Mouse (Mus musculus) brain, adult 2 months (tissue): Measurements from ENCODE around the gene Cryba1.
"Not testable (repeated sequence)": the region's sequence is repeated elsewhere in the genome, so short reads cannot be mapped to it uniquely, and the experiment has no call there.

ENCODE experiments used
- DNase-seq: peaks from one replicate; pipeline ENCODE4 v3.0.0; 2011; ENCODE audit warnings: low read depth, low spot score

Cryba1 gene

GRCm38 (mm10) chr11:77725183-77725582, at the start of gene Cryba1:
Cryba1 (minus strand) TSS chr11:77725283.
- no peak for DNase-seq

DNA sequence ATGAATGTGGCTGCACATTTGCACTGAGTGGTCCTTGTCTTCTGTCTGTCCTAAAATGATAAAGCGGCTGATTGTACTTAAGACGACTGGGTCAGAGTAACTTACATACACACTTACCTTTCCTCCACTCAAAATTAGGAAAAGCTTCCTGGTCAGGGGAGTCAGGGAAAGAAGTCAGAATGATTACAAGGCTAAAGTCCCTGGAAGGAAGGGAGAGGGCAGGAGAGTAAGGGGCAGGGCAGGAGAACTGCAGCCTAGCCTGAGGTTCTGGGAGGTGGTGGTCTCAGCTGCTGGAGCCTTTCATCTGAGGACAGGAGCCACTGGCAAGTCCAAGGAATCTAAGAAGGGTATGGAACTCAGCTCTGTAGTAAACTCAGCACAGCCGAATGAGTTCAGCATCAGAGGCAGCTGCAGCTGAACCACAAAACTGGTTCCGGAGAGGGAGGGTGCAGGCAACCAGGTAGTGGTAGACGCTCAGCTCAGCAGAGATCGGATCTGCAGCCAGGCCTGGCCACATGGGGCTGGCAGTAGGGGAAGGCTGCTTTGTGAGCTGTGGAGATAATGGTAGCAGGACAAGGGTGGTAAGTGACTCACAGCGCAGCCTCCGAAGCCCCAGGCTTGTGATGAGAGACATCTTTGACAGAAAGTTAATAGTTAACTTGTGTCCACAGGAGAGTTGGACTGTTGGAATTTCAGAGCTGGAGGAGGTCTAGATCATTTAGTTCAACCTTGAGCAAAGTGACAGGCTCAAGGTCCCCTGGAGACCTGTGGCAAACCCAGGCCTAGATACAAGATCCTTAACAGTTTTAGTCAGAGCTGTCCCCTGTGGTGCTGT, 47.0 kb upstream of the Cryba1 start:
- DNase-seq = no peak

DNA sequence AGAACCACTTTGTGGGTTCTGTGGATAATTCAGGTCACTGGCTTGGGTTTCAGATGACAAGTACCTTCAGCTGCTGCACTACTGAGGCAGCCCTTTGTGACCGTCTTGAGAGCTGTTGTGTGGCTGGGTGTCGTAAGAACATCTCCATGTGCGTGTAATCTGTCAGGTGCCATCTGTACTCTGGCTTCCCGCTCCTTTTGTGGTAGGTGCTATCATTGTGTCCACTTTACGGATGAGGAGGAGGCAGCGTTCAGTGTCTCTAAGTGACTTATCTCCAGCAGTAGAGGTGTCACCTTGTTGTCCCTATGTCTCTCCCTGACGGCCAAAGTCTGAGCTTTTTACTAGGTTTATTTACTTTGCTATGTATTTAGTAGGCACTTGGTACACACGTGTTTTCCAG, 45.3 kb upstream of the Cryba1 start:
- no peak for DNase-seq

GRCm38 (mm10) chr11:77769496-77769895, 44.4 kb upstream of the Cryba1 start:
- no peak for DNase-seq

GRCm38 (mm10) chr11:77766351-77767001, 41.4 kb upstream of the Cryba1 start:
- peak; percentile 80 for DNase-seq

DNA sequence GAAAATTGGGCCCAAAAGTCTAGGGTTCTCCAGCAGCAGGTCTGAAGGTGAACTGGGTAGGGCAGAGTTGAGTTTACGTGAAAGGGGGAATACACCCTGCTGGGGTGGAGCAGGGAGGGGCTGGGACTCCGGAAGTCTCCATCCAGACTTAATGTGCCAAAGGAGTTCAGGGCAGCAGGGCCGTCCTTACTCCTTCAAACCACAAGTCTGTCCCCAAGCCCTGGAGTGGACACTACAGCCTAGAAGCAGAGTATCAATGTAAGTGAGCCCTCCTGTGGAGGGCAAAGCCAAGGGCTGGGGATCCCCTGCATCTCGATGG, 40.3 kb upstream of the Cryba1 start:
- DNase-seq = peak; percentile 14

DNA sequence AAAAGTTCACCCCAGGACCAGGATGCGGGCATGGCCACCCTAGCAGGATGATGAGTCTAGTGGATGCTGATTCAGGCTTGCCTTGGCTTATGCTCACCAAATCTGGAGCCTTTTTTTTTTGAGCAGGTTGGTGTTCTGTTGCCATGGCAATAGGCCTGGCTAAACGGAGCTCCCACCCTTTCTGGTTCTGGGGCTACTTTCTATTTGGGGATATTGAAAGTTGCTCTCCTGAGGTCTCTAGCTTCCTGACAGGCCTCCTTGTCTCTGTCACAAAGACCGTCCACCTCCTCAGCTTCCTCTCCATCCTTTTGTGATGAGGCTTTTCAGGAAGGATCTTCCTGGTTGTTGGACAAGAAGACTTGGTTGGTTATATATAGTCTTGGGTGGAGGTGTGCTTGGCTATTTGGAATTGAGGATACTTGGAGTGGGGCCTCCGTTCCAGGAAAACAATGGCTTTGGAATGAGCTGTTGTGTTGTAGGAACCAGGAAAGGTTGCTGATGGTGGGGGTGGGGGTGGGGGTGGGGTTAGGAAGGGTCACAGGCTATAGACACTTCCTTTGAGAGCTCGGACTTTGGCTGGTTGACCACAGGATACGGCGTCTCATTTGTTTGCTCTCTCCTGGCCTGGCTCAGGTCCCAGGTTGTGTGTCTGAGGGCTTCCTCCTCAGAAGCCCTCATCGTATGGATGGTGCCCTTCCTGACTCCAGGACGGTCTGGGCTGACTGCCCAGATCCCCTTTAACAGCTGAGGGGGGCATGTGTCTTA, 39.8 kb upstream of the Cryba1 start:
- DNase-seq = peak; percentile 88

DNA sequence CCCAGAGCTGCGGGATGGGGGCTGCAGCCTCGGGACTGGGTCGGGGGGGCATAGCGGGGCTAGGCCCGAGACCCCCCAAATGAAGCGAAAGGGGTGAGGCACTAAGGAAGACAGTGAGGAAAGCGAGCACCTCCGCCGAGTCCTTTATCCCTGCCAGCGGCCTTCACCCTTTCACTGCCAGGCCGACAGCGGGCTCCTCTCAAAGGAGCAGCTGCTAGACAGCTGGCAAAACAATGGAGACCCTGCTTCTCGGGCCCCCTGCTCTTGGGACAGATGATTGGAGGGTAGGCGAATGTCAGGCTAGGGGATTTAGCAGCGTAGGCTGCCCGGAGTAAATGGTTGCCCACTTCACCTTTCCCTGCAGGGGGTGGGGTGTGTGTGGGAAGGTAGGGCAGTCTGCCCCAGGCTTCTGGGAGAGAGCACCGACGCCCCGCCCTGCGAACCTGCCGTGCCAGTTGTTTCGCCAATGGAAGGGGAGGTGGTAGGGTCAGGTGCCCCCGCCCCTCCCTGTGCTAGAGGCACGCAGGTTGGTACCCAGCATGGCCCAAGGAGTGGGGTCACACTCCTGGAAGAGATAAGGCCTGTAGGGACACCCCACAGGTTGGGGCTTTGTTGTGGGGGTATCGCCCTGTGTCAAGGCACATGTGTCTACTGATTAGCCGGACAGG, 38.7 kb upstream of the Cryba1 start:
- DNase-seq = peak; percentile 60

- peak; percentile 86 for DNase-seq
Observed at GRCm38 (mm10) chr11:77762783-77763672, 37.9 kb upstream of the Cryba1 start, which contains the start of gene Myo18a. Myo18a (plus strand) TSS chr11:77763246.

- DNase-seq = no peak
Observed at GRCm38 (mm10) chr11:77760031-77760430, 34.9 kb upstream of the Cryba1 start.

DNA sequence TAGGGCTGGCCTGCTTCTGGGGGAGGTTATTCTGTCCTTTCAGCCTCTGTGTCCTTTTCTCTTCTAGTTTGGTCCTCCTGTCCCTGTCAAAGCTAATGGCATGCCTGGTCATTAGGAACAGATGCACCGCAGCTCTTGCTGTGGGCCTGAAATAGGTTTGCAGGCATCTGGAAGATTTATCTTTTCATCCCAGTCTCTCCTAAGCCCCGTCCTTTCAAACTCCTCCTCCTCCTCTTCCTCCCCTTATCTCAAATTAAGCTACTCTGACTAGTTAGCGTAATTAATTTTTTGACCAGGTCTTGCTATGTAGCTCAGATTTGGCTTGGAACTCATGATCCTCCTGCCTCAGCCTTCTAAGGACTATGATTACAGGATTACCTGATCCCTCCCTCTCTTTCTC, 28.4 kb upstream of the Cryba1 start:
- DNase-seq = no peak

GRCm38 (mm10) chr11:77752525-77752924, 27.4 kb upstream of the Cryba1 start:
- DNase-seq = no peak

DNA sequence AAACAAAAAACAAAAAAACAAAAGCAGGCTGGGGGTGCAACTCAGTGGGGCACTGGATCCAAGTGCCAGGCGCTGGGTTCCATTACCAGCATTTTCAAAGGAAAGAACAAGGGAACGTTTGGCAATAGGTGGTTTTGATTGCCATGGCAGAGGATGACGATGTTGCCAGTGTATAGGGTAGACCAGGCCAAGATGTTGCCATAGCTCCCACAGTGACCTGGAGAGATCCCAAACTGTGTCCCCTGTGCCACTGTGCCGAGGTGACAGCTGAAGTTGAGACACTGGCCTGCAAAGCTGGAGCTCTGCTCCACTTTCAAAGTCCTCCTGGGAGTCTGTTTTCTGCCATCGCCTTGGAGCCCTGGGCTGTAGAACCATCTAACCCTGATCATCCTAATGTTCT, 23.9 kb upstream of the Cryba1 start:
- no peak for DNase-seq

DNA sequence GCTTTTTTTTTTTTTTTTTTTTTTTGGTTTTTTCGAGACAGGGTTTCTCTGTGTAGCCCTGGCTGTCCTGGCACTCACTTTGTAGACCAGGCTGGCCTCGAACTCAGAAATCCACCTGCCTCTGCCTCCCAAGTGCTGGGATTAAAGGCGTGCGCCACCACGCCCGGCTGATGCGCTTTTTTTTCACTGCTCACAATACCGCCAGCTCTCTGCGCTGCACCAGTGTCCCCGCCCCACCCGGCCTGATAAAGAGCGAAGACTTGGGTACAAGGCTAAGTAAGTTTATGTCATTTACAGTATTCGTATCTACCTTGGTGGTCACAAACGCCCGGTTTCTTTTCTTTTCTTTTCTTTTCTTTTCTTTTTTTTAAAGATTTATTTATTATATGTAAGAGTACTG, 22.0 kb upstream of the Cryba1 start:
- not testable (repeated sequence) for DNase-seq

GRCm38 (mm10) chr11:77746652-77747051, 21.6 kb upstream of the Cryba1 start:
- no peak for DNase-seq

- DNase-seq = peak; percentile 45
Observed at GRCm38 (mm10) chr11:77743966-77744365, 18.9 kb upstream of the Cryba1 start.

- DNase-seq = no peak
Observed at GRCm38 (mm10) chr11:77738555-77738954, 13.5 kb upstream of the Cryba1 start.

GRCm38 (mm10) chr11:77737289-77737688, 12.2 kb upstream of the Cryba1 start:
- DNase-seq = peak; percentile 91

DNA sequence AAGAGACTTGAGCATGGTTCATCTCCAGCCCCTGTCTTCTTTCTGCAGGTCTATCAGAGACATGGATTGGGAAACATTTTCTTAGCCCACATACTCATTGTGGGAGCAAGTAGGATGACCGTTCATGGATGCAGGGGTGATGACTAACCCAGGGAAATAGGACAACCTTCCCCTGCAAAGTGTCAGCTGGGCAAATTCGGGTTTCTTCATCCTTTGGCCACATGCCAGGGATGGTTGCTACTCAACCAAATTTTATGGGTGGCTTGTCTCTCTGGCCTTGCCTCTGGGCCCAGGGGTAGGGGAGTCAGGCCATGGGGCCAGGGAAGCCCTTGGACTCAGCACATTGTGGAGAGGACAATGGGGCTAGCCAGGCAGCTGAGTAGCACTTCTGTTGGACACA, 3.5 kb upstream of the Cryba1 start:
- DNase-seq = peak; percentile 8

GRCm38 (mm10) chr11:77724766-77725165, 317 bp downstream of the Cryba1 start:
- DNase-seq = peak; percentile 8

DNA sequence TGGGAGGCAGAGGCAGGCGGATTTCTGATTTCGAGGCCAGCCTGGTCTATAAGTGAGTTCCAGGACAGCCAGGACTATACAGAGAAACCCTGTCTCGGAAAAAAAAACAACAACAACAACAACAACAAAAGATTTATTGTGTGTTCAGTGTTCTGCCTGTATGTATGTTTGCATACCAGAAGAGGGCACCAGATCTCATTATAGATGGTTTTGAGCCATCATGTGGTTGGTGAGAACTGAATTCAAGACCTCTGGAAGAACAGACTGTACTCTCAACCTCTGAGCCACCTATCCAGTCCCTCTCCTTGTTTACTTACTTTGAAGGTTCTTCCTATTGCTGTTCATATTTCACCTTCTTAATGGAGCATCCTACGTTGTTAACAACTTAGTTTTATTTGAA, 3.7 kb downstream of the Cryba1 start:
- no peak for DNase-seq
